Mouse (Mus musculus): ENCODE measurements around the gene Entr1.

GRCm38 (mm10) chr2:26368572-26368971, 20.5 kb downstream of the Entr1 start:
- TF ChIP-seq CTCF (IDR thresholded peaks at IDR 0.05) (no peak), EP300 (IDR thresholded peaks at IDR 0.05) (no peak)

Measured in lung, postnatal 0 days (tissue).